Mouse (Mus musculus) thymus, postnatal 25 days (tissue): ENCODE measurements around the gene Dxo.

Source experiments
- DNase-seq: peaks from one replicate; pipeline ENCODE4 v3.0.0; 2022

Dxo gene

GRCm38 (mm10) chr17:34881683-34882310 is 45.0 kb downstream of the Dxo start, which contains the start of gene Gm20547:
TSS of gene Gm20547 (minus strand) at chr17:34882042.
- no peak for DNase-seq

GRCm38 (mm10) chr17:34883332-34883731 is 46.5 kb downstream of the Dxo start:
- DNase-seq: no peak

GRCm38 (mm10) chr17:34884704-34885103 is 47.9 kb downstream of the Dxo start:
- DNase-seq: no peak

- no peak for DNase-seq
These were observed 48.8 kb downstream of the Dxo start for GRCm38 (mm10) chr17:34885615-34886014.

- no peak for DNase-seq
These were observed 51.1 kb downstream of the Dxo start for GRCm38 (mm10) chr17:34887942-34888341.
